ENCODE assay signal across 14 mouse cellular contexts in genomic region chr8:118452445-118453103, GRCm38 (mm10).
A peak's percentile ranks its signal among the peaks of the same experiment; 100 is the strongest.
DNase-seq lines count a peak whose midpoint lies in the region.
"Had no signal": no experiment of that assay in that cellular context is flagged by ENCODE, and none has a peak within 500 bp of the region (broad histone marks: within the 10 kb centered on the region; RNA-seq: fewer than 3 reads in every experiment).

No protein-coding gene starts in this region.

- DNase-seq in adrenal gland, postnatal 10 days: peak; percentile 6
- DNase-seq in adrenal gland, postnatal 25 days: no peak
- peak; percentile 3 for DNase-seq in kidney, adult 9 months
- DNase-seq in kidney, adult 18-20 months: no peak
- peak; percentile 8 to 19 for DNase-seq in kidney, postnatal 4 days
- peak; percentile 17 for DNase-seq in skeletal muscle tissue, adult 2 months (ENCODE audit: low read depth, low spot score)
- DNase-seq in right cerebral cortex, postnatal 14 days: no peak
- DNase-seq in frontal cortex, postnatal 36 days (ENCODE audit: low spot score in 2 of 2): no peak
- DNase-seq: cerebellum, adult 9-10 months; heart, postnatal 4 days; liver; liver, postnatal 0 days; right cerebral cortex, postnatal 25 days; thymus, postnatal 25 days had no signal

Comparison
In these comparisons a context has a peak if more than half of its experiments do, and no peak if none do; other contexts are left out.
1. DNase-seq: peak in adrenal gland, postnatal 10 days (single experiment), kidney, adult 9 months (single experiment), kidney, postnatal 4 days (2 of 2) and skeletal muscle tissue, adult 2 months (single experiment); none in adrenal gland, postnatal 25 days (single experiment), kidney, adult 18-20 months (single experiment), right cerebral cortex, postnatal 14 days (single experiment) and frontal cortex, postnatal 36 days (0 of 2).